Mouse (Mus musculus) layer of hippocampus, adult 11-12 months (tissue): ENCODE data around the gene Med27.
A peak's percentile ranks its signal among the peaks of the same experiment; 100 is the strongest.

Experiments
- DNase-seq: peaks from one replicate; pipeline ENCODE4 v3.0.0; 2022; ENCODE audit warnings: low spot score

Gene Med27

DNA sequence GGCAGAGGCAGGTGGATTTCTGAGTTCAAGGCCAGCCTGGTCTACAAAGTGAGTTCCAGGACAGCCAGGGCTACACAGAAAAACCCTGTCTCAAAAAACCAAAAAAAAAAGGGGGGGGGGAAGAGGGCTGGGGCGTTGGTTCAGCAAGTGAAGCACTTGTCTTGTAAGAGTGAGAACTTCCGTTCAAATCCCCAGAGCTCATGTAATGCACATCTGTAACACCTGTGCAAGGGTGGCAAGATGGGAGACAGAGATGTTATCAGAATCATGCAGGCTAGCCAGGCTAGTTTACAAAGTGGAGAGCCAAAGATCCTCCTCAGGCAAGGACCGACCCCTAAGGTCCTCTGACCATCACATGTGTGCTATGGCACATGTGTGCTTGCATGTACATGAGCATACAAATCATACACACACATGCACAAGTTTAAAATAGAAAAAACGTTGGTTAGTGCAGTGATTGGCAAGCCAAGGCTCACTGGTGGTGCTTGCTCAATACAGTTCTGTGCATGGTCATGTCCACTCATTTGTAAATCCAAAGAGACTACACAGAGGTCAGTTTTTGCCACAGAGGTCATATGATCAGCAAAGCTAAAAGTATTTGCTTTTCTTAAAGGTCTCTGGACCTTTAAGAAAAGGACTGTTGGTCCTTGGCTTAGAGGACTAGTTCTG, 91.4 kb downstream of the Med27 start:
- DNase-seq: no peak

DNA sequence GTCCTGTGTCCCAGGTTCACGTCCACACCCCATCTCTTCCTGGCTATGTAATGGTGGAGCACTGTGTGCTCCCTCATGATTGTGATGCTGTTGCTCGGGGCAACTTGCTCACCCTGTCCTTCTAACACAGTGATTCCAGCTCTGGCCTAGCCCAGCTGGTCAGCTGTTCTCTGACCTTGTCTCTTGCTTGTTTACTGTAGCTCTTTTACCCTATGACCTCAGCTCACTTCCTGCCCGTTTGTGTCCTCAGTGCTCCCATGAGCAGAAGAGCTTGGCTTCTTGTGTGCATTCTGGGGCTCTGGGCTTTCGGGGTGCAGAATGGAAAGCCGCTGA, 91.9 kb downstream of the Med27 start:
- no peak for DNase-seq

GRCm38 (mm10) chr2:29438986-29439385, 92.4 kb downstream of the Med27 start:
- no peak for DNase-seq

GRCm38 (mm10) chr2:29439396-29439795, 92.8 kb downstream of the Med27 start:
- DNase-seq: no peak

GRCm38 (mm10) chr2:29439857-29440502, 93.4 kb downstream of the Med27 start:
- no peak for DNase-seq

DNA sequence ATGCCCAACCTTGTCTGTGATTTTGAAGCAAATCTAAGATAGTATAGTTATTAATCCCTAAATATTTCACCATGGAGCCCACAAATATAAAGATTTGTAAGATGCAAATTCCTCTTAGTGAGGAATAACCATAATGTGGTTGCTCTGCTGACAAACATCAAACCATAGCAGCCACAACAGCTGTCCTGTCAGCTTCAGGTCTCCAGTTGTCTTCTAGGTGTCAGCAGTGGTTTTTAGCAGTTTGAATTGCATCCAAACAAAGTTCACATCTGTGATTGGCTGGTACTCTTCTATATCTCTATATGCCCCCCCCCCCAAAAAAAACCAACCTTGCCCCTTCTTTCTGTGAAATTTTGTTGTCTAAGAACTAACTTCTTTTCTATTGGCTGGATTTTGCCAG, 95.7 kb downstream of the Med27 start:
- no peak for DNase-seq

DNA sequence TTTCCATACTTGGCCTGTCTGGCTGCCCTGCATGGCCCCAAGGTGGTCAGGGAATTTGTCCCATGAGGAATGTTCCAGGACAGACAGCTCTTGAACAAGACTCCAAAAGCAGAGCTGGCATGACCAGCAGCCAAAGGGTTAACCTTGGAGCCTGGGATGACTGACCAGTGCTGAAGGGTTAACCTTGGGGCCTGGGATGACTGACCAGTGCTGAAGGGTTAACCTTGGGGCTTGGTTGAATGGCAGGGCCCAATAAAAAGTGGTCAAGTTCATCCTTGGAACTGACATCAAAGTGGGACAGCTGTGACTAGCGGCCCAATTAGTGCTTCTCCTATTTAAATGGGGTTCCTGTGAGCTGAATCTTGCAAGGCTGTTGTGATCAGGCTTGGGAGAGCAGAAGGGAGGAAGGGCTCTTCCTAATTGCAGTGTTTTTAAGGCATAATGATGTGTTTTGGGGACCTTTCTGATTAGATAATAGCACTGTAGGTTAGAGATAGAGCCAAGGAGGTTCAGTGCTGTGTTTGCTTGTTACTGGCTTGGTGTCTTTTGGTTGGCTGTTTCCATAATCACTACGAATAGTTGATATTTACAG, 97.1 kb downstream of the Med27 start:
- DNase-seq: no peak

- DNase-seq: no peak
Observed at GRCm38 (mm10) chr2:29448476-29449002, 101.9 kb downstream of the Med27 start.

GRCm38 (mm10) chr2:29451368-29451999, 104.9 kb downstream of the Med27 start:
- no peak for DNase-seq

DNA sequence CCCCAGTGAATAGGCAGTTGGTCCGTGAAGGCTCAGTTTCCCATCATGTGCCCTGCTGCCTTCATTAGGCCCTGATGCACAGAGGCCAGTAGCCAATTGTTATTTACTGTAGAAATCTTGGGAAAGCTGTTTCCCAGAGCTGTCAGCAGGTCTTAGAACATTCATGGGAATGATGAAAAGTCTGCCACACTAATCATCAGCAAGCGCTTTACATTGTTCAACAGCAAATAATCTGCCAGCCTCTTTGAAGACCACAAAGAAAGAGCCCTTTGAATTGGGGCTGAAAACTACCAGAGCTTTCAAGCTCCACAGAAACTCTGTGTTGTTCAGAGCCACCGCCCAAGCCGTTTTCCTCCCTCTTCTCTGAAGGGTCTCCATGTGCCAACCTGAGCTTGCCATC, 106.8 kb downstream of the Med27 start:
- DNase-seq: no peak

DNA sequence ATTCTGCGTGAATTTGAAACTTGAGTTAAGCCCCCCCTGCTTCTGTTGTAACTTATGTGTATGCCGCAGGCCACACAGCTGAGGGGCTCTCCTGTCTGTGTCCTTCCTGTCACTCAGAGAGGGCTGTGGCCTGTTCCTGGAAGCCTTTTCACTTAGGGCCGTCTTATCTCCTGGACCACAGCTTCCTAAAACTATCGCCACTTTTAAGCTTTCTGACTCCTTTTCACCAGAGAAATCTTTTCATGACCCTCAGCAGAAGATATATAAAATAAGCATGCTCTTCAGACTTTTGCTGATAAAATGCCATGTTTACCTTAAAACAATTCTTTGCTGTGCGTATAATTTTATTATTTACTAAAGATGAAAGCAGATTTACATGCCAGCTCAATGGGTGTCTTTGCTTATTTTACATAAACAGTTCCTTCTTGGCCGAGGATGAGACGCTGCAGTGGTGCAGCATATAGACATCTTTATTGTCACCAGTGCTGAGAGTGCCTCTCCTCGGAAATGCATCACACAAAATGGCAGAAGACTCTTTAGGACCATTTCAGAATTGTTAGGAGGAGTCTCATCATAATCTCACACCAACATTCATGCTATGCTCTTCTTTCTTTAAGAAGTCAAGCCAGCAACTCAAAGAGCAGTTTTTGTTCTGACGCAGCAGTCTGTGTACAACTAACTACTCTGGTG, 110.2 kb downstream of the Med27 start:
- no peak for DNase-seq

DNA sequence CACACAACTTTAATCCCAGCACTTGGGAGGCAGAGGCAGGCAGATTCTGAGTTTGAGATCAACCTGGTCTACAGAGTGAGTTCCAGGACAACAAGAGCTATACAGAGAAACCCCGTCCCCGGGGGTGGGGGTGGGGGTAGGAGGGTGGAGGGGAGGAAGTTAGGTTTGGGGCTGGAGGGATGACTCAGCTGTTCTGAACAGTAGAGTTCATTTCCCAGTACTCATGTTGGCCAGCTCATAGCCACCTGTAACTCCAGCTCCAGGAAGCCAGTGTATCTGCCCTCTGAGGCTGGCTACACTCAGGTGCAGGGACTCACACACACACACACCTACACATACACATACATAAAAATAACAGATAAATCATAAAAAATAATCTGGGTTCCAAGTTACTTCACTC, 111.1 kb downstream of the Med27 start:
- DNase-seq: no peak

GRCm38 (mm10) chr2:29458346-29458950, 111.8 kb downstream of the Med27 start:
- no peak for DNase-seq

- no peak for DNase-seq
Observed at GRCm38 (mm10) chr2:29459648-29460047, 113.0 kb downstream of the Med27 start.

DNA sequence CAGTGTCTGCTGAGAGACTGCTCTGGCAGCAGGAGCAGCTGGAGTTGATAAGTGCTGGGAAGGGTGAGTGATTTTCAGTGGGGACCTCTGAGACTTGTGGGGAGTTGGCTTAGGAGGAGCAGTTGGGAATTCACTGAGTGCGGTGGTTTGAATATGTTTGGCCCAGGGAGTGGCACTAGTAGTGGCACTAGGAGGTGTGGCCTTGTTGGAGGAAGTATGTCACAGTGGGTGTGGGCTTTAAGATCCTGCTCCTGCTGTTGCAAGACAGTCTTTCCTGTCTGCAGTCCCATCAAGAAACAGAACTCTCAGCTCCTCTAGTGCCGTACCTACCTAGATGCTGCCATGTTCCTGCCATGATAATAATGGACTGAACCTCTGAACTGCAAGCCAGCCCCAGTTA, 115.2 kb downstream of the Med27 start:
- DNase-seq: no peak

GRCm38 (mm10) chr2:29463039-29463585, 116.5 kb downstream of the Med27 start:
- DNase-seq: no peak

DNA sequence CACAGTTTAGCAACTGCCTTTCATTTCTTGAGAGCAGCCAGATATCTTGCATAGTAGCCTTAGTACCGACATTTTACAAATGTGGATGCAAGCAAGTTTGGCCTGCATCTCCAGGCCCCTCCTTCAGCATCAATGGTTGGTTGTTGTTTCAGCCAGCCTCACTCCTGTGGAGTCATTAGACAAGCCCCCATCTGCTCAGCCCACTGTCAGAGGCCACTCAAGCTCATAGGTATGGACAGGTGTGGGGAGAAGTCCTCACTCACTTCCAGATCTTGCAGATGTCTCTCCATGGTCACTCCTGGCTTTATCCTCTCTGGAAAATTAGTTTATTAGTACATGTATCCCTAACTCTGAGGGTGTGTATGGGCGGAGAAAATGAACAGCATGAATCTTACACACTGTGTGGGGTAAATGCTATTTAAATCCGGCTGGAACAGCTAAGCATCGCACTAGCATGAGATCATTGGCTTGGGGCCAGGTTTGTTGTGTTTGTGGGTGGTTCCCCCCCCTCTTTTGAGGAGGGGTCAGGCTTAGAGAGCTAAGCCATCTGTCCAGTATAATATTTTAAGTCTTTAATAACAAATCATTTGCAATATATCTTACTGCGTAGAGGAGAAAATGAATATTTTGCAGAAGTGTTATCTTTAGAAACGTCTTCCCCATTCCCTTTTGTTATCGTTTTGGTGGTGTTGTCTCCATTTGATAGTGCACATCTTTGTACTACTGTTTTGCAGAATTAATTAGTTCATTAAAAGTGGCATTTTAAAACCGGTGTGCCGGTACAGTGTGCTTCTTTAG, 118.4 kb downstream of the Med27 start:
- DNase-seq: peak; percentile 81

GRCm38 (mm10) chr2:29465649-29466137, 119.1 kb downstream of the Med27 start:
- no peak for DNase-seq

DNA sequence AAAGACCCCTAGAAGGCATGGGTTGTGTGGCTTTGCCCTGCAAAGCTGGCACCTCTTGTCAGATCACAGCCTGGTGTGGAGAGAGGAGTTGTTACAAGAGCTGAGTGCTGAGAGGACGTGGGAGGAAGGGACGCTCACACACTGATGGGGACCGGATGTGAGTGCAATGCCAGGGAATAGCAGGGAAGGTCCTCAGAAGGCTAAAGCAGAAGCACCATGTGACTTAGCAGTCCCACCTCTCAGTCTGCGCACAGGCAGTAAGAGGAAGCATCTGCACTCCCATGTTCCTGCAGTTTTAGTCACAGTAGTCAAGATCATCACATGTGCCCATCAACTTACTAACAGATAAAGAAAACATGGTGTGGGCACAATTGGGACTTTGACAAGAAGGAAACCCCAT, 119.8 kb downstream of the Med27 start:
- no peak for DNase-seq

GRCm38 (mm10) chr2:29468517-29468936, 121.9 kb downstream of the Med27 start:
- peak; percentile 65 for DNase-seq
